Mouse (Mus musculus): ENCODE results near the gene Maml3.

Maml3 gene

DNA sequence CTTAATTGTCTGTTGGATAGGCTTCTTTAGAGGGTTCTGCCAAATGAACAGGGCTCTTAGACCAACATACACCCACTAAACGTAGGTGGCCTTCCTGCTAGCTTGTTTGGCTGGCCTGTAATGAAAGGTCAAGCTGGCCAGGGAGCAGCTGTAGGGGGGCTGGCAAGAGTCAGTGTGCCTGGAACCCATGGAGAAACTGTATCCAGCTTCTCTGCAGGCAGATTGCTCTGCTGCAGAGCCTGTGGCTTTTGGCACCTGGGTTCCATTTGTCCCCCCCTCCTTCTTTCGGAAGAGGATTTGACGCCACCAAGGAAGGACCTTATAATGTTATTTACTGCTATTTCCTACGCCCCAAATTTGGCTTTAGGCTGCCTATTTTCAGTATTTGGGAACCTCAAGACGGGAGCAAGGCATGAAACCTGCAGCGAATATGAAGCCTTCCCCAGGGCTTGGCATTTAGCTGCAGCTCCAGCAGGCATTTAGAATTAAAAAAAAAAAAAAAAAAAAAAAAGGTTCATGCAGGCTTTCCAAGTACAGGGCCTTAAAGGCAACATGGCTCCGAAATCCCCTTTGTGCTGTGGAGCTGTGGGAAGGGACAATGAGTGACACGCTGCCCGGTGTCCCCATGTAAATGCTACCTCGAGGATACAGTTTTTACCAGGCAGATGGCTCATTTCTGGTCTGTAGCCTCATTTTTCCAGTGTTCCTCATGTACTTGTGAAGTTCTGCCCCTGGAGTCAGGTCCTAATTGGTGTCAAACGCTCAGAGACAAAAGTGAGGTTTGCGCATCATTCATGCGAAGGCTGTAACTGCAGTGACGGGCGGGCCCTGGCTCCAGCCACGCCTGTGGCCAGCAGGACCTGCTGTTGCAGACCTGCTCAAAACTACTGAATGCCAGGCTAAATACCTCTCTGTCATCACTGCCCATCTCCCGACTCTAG lies 356.2 kb downstream of the Maml3 start:
- no peak for DNase-seq (ENCODE audit: low read depth, low spot score)

DNA sequence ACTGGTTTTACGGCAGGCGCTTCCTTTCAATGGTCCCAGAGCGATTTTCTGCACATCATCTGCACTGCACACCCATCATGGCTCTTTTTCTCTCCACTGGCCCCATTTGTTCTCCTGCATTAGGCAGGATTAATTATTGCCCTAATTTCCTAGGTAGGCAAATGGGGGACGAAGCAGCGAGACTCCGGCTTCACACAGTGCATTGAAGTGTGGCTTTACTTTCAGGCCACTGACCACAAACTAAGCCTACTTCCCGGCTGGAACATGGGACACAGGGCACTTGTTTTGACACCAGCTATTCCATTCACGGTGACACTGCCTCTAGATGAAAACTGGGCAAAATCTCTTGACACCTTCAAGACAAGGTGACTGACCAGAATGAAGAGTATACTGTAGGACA lies 358.1 kb downstream of the Maml3 start:
- peak; percentile 17 for DNase-seq (ENCODE audit: low read depth, low spot score)

DNA sequence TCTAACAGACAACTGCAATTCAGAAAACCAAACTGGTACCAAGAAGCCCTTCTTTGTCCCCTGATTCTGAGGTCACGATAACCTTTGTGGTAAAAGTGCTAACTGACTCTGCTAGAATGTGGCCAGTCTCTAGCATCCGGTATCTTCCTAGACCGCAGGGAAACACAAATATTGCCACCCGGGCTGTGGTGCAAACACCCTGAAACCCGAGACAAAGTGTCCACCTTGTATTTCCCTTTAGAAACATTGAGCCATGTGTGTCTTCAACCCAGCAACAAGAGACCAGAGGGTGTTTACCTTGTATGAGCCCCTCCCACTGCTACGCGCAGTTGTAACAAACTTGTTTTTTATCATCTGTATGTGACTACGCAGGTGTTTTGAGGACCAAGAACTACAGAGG lies 359.7 kb downstream of the Maml3 start:
- no peak for DNase-seq (ENCODE audit: low read depth, low spot score)

DNA sequence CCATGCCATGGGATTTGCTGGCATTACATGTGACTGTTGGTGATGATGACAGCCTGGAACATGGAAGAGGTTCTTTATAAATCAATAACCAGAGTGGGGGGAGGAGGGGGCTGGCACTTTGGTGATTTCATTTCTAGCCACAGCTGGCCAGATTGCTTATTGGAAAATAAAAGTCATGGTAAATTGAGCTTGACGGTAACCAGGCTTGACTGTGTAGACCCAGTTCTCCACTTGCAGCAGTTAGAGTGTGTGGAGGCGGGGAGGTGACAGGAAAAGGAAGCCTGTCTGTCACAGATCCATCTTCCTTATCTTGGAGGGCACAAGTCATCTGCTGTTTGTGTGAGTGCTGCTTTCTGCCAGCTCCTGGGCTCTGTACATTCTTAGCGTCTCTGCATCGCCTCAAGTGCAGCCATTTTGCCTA lies 360.5 kb downstream of the Maml3 start:
- no peak for DNase-seq (ENCODE audit: low read depth, low spot score)

DNA sequence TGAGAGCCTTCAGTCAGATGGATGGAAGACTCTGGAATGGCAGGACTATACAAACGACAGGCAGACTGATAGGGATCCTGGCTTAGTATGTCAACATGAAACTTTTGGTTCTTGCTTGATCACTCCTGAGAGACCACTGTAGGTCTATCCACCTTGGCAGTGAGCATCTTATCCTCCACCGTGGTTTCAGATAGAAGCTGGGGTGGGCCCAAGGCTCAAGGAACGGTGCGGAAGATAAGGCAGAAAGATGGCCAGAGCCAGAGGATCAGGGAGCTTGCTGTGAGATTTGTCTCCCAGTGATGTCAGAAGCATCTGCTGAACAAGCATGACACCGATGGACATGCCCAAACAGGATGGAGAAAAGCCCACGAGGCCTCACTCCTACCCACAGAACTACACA lies 362.5 kb downstream of the Maml3 start:
- DNase-seq (ENCODE audit: low read depth, low spot score): no peak

DNA sequence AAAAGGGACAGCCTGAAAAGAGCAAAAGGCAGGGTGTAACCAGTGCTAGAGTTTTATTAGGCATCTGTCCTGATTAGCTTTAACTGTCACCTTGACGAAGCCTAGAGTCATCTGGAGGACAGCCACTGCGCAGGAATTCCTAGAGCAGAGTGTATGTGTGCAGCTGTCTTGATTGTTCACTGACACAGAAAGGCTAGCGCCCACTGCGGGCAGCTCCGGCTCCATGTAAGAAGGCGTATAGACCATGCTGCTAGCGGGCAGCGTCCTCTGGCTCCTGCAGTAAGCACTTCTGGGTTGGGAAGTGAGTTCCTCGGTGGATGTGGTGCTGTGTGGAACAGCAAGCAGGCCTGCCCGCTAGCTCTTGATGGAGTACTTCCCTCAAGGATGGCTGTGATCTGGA lies 363.1 kb downstream of the Maml3 start:
- DNase-seq (ENCODE audit: low read depth, low spot score): no peak

DNA sequence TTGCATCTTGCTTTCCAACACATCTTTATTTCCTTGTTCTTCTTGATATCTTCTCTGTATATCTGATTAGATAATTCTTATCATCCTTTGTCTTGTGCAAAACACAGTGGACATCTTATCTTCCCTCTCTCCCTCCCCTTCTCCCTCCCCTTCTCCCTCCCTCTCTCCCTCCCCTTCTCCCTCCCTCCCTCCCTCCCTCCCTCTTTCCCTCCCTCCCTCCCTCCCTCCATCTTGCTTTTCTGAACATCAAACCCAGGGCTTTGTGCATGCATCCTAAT lies 365.1 kb downstream of the Maml3 start:
- no peak for DNase-seq (ENCODE audit: low read depth, low spot score)

DNA sequence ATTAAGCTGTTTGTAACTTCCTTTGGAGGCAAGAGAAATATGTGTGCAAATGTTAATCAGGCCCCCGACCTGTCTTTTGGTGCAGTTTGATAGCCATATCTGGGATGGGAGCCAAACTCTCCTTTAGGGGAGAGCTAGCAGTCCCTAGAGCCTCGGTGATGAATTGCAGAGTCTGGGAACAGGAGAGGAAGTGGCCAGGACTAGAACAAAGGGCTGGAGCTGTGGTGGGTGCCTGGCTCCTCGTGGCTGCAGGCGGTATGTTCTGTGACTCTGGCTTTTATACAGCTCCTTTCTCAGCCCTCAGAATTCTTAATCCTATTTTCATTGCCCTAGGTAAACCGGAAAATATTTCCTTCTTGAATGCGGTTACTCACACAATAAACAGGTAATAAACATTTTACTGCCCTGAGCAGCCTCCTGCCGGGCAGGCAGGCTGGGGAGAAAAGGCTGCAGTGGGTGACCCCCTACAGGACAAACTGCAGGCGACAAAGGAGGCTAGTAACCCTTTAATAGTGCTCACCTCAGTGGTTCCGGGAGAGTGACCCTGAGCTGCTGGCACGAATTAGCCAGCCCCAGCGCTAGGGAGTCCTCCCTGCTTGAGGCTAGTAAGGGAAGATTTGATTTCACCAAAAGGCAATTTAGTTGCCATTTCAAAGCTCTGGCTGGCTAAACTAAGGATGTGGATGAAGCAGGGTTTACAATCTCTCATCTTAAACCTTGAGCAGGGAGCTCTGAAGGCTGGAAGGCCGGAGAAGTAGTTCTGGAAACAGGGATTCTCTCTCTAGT lies 365.6 kb downstream of the Maml3 start:
- no peak for DNase-seq (ENCODE audit: low read depth, low spot score)

DNA sequence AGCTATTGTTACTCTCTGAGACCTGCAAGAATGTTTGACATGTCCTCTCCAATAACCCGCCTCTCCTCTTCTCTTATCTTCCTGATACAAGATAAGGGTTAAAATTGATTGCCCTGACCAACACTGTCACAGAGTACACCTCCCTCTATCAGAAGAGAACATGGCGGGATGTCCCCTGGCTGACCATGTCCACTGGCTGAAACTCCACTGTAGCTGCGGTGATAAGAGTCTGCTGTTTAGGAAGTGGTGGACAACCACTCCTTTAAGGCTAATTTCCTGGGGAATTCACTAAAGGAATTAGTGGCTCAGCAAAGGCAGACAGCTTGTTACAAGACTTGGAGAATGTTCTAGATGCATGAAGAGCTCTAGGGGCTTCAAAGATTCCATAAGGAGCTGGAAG lies 371.2 kb downstream of the Maml3 start:
- DNase-seq (ENCODE audit: low read depth, low spot score): no peak

DNA sequence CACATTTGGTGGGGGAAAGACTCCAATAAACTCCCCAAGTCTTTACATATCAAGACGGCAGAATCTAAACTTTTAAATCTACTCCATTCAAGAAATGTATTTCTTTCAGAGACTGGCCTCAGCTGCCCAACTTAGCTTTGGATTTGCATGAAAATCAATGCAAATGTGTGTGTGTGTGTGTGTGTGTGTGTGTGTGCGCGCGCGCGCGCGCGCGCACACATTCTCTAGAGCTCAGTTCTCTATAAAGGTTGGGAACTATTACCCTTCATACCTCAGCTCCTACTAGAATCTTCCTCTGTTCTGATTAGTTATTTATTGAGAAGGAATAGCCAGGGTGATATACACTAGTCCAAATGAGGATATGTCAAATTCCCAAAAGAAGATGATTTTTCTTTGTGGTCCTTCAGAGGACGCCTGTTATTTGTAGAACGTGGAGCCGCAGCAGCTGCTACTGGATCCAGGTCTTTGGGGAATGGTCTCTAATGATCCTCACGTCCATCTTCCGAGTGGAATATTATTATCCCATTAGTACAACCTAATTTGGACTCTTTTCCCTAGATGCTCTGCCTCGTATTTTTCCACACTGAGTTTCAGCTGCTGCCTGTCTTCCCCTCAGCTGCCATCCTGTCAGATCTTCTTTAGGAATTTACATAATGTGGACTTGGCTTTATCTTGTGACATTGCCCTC lies 372.8 kb downstream of the Maml3 start:
- DNase-seq (ENCODE audit: low read depth, low spot score): no peak

DNA sequence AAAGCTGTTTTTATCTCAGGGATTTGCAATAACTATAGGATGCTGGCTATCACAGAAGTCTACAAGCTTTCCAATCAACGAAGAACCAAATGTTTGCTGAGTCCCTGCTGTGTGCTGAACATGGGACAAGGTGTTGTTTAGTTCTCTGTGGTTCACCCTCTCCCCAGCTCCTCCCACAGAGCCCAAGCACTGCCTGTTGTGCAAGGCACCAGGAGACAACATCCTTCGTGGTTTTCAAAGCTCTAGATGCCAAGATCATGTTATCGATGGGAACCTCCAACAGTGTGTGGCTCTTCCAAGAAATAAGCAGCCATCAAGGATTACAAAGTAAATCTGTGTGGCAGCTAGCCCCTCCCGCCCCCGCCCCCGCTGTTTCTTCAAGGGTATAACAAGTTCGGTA lies 374.2 kb downstream of the Maml3 start:
- no peak for DNase-seq (ENCODE audit: low read depth, low spot score)

DNA sequence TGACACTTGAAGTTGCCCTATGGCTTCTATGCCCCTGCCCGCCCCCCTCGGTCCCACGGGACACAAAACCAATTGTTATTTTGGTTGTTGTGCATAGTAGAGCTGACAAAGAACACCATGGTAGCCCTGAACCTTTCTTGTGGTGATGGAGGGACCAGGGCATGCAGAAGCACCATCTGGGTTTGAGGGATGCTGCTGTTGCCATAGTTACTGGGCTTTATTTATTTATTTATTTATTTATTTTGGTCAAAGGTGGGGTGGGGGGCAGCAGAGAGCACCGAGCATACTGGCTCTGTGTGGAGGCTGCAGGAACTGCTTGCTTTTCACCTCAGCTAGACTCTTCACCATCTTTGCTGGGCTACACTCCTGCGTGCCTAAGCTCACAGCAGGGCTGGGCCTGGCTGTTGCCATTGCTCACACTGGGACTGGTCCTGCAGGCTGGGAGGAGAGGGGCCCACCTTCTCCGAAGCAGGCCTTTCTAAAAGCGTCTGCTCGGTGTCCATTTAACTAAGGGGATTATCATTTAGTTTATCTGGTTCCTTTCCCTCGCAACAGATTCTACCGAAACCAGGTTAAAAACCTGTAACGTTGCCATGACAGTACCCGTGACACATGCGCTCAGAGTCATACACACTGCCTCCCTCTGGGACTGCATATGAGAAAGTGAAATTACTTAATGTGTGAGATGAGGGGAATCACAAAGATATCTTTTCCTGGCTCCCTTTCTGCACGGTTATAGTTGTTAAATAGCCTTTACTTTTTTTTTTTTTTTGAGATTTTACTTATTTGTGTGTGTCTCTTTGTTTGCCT lies 375.6 kb downstream of the Maml3 start:
- no peak for DNase-seq (ENCODE audit: low read depth, low spot score)

DNA sequence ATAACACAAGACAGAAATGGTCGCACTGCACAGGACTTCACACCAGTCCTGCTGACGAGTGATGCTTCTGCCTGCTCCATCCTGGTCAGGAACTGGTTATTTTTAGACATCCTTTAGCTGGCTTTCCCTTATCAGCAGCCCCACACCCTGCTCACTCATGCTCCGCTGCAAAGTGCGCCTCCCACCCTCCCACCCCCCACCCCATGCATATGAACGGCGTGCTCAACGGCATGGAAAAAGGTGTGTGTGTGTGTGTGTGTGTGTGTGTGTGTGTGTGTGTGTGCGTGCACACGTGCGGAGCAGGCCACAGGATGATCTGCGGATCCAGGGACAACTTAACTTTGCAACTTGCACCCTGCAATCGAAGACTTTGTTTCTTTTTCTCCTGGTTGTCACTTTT lies 376.4 kb downstream of the Maml3 start:
- no peak for DNase-seq (ENCODE audit: low read depth, low spot score)

DNA sequence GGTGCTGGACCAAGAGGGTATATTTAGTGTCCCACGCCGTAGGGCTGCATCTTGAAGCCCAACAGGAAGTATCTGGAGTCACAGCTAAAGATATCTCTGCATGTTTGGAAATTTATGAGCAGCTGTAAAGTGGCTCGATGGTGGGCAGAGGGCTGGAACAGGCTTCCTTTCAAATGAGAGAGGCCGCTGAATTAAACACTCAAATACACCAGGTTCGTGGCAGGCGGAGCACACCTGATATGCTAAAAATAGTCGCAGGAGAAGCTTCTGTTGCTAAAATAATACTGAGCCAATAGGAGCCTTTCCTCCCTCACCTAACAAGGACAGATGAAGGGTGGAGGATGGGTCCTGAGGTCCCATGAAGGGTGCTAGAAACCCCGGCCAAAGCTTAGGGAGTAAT lies 376.9 kb downstream of the Maml3 start:
- no peak for DNase-seq (ENCODE audit: low read depth, low spot score)

DNA sequence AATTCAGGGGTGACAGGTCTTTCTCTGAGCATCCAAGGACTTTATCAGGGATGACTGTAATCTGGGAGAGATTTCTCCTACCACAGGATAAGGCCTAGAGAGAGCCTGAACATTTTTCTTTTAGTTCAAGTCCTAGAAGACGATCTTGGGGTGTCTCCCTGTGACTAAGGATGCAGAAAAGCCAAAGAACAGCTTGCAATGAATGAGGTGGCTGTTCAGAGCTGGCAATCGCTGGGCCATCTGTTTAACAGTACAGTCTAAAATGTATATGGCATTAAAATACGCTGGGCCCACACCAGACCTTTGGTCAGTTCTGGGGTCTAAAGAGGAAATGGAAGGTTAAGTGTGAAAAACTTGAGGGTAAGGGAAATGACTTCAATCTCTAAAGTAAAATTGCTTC lies 377.4 kb downstream of the Maml3 start:
- DNase-seq (ENCODE audit: low read depth, low spot score): no peak

DNA sequence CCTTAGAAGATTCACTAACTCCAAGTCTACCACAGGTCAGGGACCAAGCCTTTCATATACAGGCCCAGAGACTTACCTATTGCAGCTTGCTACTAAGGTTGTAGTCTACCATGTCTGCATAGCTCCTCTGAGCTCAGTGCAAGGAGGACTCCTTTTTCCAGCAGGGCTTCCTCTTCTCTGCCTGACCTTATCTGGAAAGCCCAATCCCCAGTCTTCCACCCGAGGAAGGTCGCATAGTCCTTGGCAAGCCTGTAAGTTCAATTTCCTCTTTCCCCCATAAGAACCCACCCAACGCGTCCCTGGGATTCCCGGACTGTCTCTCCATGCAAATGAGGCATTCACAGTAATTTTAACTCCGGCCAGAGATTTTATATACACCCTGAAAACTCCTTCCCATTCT lies 378.6 kb downstream of the Maml3 start:
- DNase-seq (ENCODE audit: low read depth, low spot score): no peak

DNA sequence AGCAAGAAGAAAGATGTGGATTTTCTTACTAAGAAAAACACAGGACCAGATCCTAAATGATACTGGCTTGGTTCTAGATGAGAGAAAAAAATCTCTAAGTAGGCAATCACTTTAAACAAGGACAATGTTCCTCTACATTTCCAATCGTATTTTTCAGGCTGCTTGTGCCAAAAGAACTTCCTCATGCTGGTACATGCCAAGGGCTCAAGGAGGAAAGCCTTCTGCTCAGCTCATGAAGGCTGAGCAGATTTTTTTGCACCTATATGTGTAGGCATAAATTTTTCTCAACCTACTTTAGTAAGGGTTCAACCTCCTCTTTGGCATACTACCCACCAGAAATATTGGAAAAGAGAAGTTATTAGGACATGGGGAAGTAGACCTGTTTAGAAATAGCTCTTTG lies 384.9 kb downstream of the Maml3 start:
- DNase-seq (ENCODE audit: low read depth, low spot score): no peak

DNA sequence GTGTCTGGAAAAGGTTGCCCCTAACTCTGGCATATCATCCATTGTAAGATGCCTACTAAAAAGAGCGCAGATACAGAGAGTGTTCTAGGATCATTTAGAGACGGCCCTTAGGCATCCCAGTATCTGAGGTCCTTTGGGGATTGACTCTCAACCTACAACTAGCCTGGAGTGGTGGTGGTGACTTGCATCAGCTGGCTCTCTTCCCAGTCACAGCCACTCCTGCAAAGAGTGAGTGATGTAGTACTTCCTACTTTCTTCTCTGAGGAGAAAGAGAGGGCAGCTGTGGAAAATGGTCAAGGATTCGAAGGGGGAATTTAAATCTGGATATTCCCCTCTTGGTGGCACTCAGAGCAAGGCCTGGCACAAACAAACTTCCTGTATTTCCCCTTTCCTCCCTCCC lies 385.5 kb downstream of the Maml3 start:
- DNase-seq (ENCODE audit: low read depth, low spot score): no peak

DNA sequence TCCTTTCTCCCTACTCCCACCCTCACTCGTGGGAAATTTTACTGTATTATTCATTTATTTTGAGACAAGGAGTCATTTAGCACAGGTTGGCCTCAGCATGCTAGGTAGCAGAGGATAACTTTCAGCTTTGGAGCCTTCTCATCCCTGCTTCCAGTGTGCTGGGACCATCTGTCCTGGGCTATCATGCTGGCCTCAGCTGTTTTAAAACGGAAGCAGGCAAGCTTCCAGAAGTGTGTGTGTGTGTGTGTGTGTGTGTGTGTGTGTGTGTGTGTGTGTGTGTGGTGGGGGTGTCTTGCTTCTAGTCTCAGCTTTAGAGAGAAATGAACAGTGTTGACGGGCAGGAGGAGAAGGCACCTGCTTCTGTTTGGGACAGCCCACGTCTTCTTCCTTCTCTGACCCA lies 387.0 kb downstream of the Maml3 start:
- no peak for DNase-seq (ENCODE audit: low read depth, low spot score)

DNA sequence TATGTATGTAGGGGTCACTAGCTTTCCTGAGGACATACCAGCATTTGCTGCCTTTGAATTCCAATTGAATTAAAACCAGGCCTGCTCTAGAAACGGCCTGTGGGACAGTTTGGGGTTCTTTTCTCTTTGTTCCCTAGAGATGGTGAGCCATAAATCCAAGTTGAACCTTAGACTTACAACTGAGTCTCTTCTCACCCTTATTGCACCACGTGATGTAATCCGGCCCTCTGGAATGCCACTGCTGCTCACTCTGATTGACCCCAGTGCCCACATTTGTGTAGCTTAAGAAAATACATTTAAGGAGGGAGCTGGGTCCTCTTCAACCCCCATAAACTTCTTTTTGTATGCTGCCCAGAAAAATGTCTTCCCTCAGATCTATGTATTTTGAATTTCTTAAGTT lies 387.4 kb downstream of the Maml3 start:
- DNase-seq (ENCODE audit: low read depth, low spot score): no peak

DNA sequence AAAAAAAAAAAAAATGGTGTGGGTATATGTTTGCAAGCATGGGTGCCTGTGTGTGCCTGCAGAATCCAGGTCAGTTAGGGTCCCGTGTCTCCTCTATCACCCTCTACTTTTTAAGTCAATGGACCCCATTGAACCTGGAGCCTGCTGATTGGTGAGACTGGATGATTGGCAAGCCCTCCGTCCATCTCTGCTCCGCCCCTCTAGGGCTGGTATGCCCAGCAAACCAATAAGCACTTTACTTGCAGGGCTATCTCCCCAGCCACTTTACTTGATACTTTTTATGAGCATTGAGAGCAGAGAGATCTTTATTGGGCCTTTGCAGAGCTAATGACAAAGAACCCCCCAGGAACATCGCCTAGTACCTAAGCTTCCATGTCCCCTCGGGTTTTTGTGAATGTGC lies 390.4 kb downstream of the Maml3 start:
- DNase-seq (ENCODE audit: low read depth, low spot score): no peak

DNA sequence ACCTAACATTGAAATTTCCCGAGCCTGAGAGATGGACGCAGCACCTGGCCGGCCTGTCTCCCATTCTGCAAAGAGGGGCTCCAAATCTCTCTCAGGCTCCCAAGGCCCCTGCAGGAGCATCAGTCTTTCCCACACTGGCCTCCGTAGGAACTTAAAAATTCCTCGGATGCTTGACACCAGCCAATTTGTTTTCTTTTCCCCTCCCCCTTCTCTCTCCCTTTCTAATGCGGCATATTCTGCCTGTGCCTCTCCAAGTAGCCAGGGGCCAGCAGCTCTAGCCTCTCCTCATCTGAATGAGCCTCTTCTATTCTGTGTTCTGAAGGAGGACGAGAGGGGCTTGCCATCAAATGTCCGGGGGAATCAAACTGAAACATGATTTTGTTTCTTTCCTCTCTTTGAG lies 391.6 kb downstream of the Maml3 start:
- DNase-seq (ENCODE audit: low read depth, low spot score): no peak
